Mouse (Mus musculus) myocyte (in vitro differentiated cells): ENCODE measurements around the gene Slc25a45. TPM values are rescaled to one million over a fixed set of nuclear protein-coding genes. Genes with fewer than 3 reads are reported as not detected.

Experiments
- H3K27me3 ChIP-seq: one replicate; pipeline ENCODE4 v1.6.1; 2011; ENCODE audit not compliant: control insufficient read depth, insufficient read depth, insufficient read length
- H3K36me3 ChIP-seq: one replicate; pipeline ENCODE4 v1.6.1; 2011; ENCODE audit not compliant: control insufficient read depth, insufficient read depth
- H3K4me2 ChIP-seq: one replicate; pipeline ENCODE4 v1.6.1; 2011; ENCODE audit warnings: low read depth, control low read depth
- H3K4me3 ChIP-seq: one replicate; pipeline ENCODE4 v1.5.1; 2011; ENCODE audit warnings: mild to moderate bottlenecking, control low read depth, moderate library complexity
- H3K79me2 ChIP-seq: one replicate; pipeline ENCODE4 v1.6.1; 2011; ENCODE audit not compliant: control insufficient read depth, insufficient read depth
- H3ac ChIP-seq: one replicate; pipeline ENCODE4 v1.6.1; 2011; ENCODE audit not compliant: control insufficient read depth, insufficient read length
- CEBPB ChIP-seq: IDR thresholded peaks from 2 replicates; pipeline ENCODE4 v1.6.1; 2011; ENCODE audit warnings: mild to moderate bottlenecking, moderate library complexity; ENCODE audit not compliant: poor library complexity, insufficient read depth, severe bottlenecking
- E2F4 ChIP-seq: IDR thresholded peaks from one replicate; pipeline ENCODE4 v1.6.1; 2011; ENCODE audit warnings: mild to moderate bottlenecking, control low read depth, moderate library complexity; ENCODE audit not compliant: insufficient read depth
- MAX ChIP-seq: IDR thresholded peaks from one replicate; pipeline ENCODE4 v1.6.1; 2011; ENCODE audit warnings: low read depth, mild to moderate bottlenecking, control low read depth
- MYOD1 ChIP-seq, 3 experiments: IDR thresholded peaks; one replicate each; pipeline ENCODE4 v1.6.1; 2011; ENCODE audit warnings: control low read depth in 2 of 3, low read depth in 2 of 3, mild to moderate bottlenecking in 2 of 3, moderate library complexity in 1 of 3; ENCODE audit not compliant: insufficient read length in 2 of 3, control insufficient read depth in 1 of 3
- MYOG ChIP-seq, 3 experiments: IDR thresholded peaks; one replicate each; pipeline ENCODE4 v1.6.1; 2011; ENCODE audit warnings: control low read depth in 2 of 3, low read depth in 2 of 3, mild to moderate bottlenecking in 2 of 3; ENCODE audit not compliant: insufficient read length in 2 of 3, control insufficient read depth in 1 of 3, insufficient read depth in 1 of 3
- POLR2A ChIP-seq: IDR thresholded peaks from one replicate; pipeline ENCODE4 v1.6.1; 2011; ENCODE audit warnings: low read depth, mild to moderate bottlenecking, control low read depth, moderate library complexity; ENCODE audit not compliant: insufficient read length
- POLR2AphosphoS2 ChIP-seq: IDR thresholded peaks from one replicate; pipeline ENCODE4 v1.6.1; 2011; ENCODE audit warnings: low read depth, control low read depth; ENCODE audit not compliant: insufficient read length
- REST ChIP-seq: IDR thresholded peaks from one replicate; pipeline ENCODE4 v1.6.1; 2011; ENCODE audit warnings: mild to moderate bottlenecking, control low read depth, moderate library complexity; ENCODE audit not compliant: insufficient read depth, insufficient read length
- SRF ChIP-seq: IDR thresholded peaks from one replicate; pipeline ENCODE4 v1.6.1; 2011; ENCODE audit warnings: low read depth; ENCODE audit not compliant: control insufficient read depth, insufficient read length
- TCF12 ChIP-seq: IDR thresholded peaks from one replicate; pipeline ENCODE4 v1.6.1; 2011; ENCODE audit warnings: mild to moderate bottlenecking, control low read depth; ENCODE audit not compliant: poor library complexity, insufficient read depth, severe bottlenecking
- TCF3 ChIP-seq: IDR thresholded peaks from one replicate; pipeline ENCODE4 v1.6.1; 2011; ENCODE audit warnings: low read depth, control low read depth; ENCODE audit not compliant: insufficient read length
- USF1 ChIP-seq: IDR thresholded peaks from one replicate; pipeline ENCODE4 v1.6.1; 2011; ENCODE audit warnings: low read depth, mild to moderate bottlenecking, control low read depth, moderate library complexity
- polyA plus RNA-seq: library from polyadenylated mRNA; unstranded; fragments of >200 nt; fragmentation: generic; extraction: Trizol; gene quantifications from one replicate; pipeline ENCODE4 v1.2.1, GENCODE M21; 2012; ENCODE audit warnings: missing spikeins

Gene Slc25a45
- polyA plus RNA-seq, 1 experiment: 5.2 TPM

DNA sequence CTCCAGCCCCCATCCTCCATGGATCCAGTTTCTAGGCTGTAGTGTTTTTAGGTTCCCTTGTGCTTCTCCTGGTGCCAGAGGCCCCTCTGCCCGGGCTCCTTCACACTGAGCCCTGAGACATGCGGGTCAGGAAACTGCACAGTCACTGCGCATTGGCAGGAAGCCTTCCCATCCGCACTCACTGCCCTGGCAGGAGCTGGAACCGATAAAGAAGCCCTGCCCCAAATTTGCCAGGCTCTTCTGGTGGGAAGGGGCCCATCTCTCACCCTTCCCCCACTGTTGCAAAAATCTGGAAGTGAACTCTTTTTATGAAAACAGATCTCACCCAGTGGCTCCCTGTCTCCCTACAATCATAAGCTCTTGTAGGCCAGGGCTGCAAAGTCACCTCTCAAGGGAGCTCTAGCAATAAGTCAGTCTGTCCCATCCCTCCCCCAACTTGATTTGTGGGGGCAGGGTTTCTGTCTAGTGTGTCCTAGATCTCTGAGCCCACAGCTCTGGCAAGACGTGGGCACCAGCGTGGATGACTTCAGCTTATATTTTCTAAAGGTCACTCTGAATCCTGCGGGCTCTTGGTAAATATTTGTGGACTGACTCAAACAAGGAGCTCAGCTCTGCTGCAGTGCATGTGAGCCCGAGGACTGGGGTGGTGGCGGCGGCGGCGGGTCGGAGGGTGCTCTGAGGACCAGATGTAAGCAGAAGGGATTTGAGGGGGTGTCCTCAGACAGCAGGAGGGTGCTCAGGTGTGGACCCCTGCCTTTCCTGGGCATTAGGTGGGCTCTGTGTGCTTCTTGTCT is 29.4 kb upstream of the Slc25a45 start:
- no peaks in the 10 kb centered on the region for H3K36me3 ChIP-seq
- peak overlapping the region; percentile 15 for H3ac ChIP-seq
- H3K4me2 ChIP-seq: peak overlapping the region; percentile 99
- H3K27me3 ChIP-seq: no peaks in the 10 kb centered on the region
- peaks cover 42% of the 10 kb centered on the region for H3K79me2 ChIP-seq
- H3K4me3 ChIP-seq: peak overlapping the region; percentile 100
- TF ChIP-seq TCF3: no peak
- no peak for TF ChIP-seq E2F4
- no peak for TF ChIP-seq CEBPB
- TF ChIP-seq POLR2A: peak; percentile 54
- no peak for TF ChIP-seq USF1
- no peak for TF ChIP-seq REST
- no peak for TF ChIP-seq MYOG (IDR thresholded peaks at IDR 0.05; ENCODE audit: control insufficient read depth in 1 of 3, insufficient read depth in 1 of 3, insufficient read length in 2 of 3, low read depth in 2 of 3)
- no peak for TF ChIP-seq POLR2AphosphoS2
- no peak for TF ChIP-seq TCF12
- TF ChIP-seq MAX: no peak
- TF ChIP-seq MYOD1 (IDR thresholded peaks at IDR 0.05; ENCODE audit: control insufficient read depth in 1 of 3, insufficient read length in 2 of 3, low read depth in 2 of 3): peak in 1 of 3 experiments; percentile 20

DNA sequence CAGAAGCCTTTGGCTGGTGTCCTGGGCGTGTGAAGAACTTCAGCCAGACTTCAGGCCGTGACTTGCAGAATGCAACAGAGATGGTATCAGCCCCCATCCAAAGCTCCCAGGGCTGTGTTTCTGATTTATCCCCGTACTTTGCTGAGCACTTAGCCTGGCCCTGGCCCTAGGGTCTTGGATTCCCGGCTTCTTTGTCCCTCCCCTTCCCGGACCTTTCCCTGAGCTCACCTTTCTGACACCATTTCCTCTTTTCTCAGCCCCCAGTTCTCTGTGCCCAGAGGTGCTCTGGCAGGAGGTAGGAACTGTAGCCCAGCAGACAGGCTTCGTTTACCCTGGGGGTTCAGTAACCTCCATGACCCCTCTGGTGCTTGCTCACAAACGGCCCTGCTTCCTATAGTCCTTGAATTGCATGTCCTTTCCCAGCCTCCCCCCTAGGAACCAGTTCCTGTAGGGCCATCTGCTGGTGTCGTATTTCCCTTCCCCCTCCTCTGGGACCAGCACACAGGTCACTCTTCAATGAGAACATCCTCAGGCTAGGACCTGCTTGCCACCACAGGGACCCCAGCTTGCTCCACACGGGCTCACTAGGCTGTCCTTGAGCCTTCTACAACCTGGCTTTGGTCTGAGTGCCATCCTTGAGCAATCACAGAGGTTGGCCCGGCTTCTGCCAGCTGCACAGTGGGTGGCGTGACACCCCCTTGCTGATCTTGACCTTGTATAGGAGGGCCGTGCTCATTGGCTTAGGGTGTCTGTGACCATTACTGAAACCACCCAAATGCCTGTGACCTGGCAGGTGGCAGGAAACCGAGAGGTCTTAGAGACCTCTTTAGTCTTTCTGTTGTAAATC is 28.6 kb upstream of the Slc25a45 start:
- Histone ChIP-seq H3K4me3 (peak overlapping the region; percentile 100), H3K36me3 (no peaks in the 10 kb centered on the region), H3ac (peak overlapping the region; percentile 15), H3K27me3 (no peaks in the 10 kb centered on the region), H3K79me2 (peaks cover 34% of the 10 kb centered on the region), H3K4me2 (peak overlapping the region; percentile 99)
- TF ChIP-seq TCF12 (no peak), MYOD1 (IDR thresholded peaks at IDR 0.05; ENCODE audit: control insufficient read depth in 1 of 3, insufficient read length in 2 of 3, low read depth in 2 of 3) (peak in 2 of 3 experiments; percentile 63 to 79), USF1 (no peak), REST (no peak), POLR2AphosphoS2 (peak; percentile 78), MYOG (IDR thresholded peaks at IDR 0.05; ENCODE audit: control insufficient read depth in 1 of 3, insufficient read depth in 1 of 3, insufficient read length in 2 of 3, low read depth in 2 of 3) (peak in 1 of 3 experiments; percentile 77), TCF3 (peak; percentile 9), SRF (peak; percentile 18), MAX (no peak), POLR2A (peak; percentile 74), E2F4 (no peak), CEBPB (peak; percentile 66)

DNA sequence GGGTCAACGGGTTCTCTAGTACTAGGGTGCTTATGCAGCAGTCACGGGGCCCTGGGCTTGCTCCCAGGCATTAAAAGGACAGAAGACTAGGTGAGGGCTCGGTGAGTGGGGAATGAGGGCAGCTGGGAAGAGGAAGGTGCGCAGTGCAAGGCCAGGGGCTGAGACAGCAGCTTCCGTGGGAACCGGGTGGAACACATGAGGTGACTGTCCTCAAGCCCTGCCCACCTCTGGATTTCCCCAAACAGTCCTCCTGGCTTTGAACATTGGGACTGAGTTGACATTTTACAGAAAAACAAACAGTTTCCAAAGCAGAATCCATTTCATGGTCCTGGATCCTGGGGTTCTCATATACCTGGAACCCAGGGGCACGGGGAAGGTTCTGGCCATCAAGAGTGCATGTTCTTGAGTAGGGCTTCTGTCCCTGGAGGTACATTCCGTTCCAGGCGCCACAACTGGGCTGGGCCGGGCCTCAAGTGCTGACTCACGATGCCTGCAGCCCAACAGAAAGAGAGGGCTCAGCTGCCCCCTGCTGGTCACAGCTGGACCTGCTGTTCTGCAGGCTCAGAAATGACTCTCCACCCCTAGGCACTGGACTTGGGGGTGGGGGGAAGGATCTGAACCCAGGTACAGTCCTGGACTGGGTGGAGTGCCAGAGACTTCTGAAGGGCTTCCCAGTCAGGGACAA is 27.6 kb upstream of the Slc25a45 start:
- peak overlapping the region; percentile 100 for H3K4me3 ChIP-seq

DNA sequence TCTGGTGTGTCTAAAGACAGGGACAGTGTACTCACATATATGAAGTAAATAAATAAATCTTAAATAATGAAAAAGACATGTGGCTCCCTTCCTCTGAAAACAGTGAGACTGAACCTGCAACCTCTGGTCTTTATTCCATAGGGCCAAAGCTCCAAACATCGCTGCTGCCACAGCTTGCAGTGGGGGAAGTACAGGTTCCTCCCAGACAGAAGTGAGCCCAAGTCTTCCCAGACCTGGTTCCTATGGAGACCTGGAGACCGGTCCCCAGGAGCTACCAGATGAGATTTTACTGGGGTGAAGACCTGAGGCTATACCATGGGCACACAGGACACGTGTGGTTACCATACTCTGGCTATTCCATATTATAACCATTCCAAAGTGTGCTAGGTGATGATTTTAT is 26.7 kb upstream of the Slc25a45 start:
- H3K4me3 ChIP-seq: peak overlapping the region; percentile 100
- peak overlapping the region; percentile 99 for H3K4me2 ChIP-seq
- H3ac ChIP-seq: no peak overlapping the region
- peaks cover 23% of the 10 kb centered on the region for H3K79me2 ChIP-seq
- TF ChIP-seq USF1 (no peak), REST (no peak), MAX (no peak), TCF3 (no peak), TCF12 (no peak), MYOG (IDR thresholded peaks at IDR 0.05; ENCODE audit: control insufficient read depth in 1 of 3, insufficient read depth in 1 of 3, insufficient read length in 2 of 3, low read depth in 2 of 3) (no peak)
- H3K27me3 ChIP-seq: no peaks in the 10 kb centered on the region
- H3K36me3 ChIP-seq: peaks cover 4% of the 10 kb centered on the region

More for the DNA sequence above, 27.6 kb upstream of the Slc25a45 start:
- no peaks in the 10 kb centered on the region for H3K36me3 ChIP-seq
- TF ChIP-seq POLR2A (peak; percentile 50), MYOD1 (IDR thresholded peaks at IDR 0.05; ENCODE audit: control insufficient read depth in 1 of 3, insufficient read length in 2 of 3, low read depth in 2 of 3) (peak in 2 of 3 experiments; percentile 36 to 63), TCF3 (peak; percentile 3), USF1 (no peak), MAX (no peak), MYOG (IDR thresholded peaks at IDR 0.05; ENCODE audit: control insufficient read depth in 1 of 3, insufficient read depth in 1 of 3, insufficient read length in 2 of 3, low read depth in 2 of 3) (peak in 2 of 3 experiments; percentile 23 to 78), POLR2AphosphoS2 (peak; percentile 89)
- no peaks in the 10 kb centered on the region for H3K27me3 ChIP-seq
- peak overlapping the region; percentile 99 for H3K4me2 ChIP-seq
- H3ac ChIP-seq: peak overlapping the region; percentile 15
- H3K79me2 ChIP-seq: peaks cover 25% of the 10 kb centered on the region
